Mouse (Mus musculus) midbrain, postnatal 0 days (tissue): ENCODE results near the gene Cd2bp2. TPM values are rescaled to one million over a fixed set of nuclear protein-coding genes. Genes with fewer than 3 reads are reported as not detected.

Experiments
- ATAC-seq: fragments of 200-750 bp; cut with Nextera tagmentation; 2 replicates; pipeline ENCODE4 v1.8.0; 2017; ENCODE audit warnings: moderate number of reproducible peaks, mild to moderate bottlenecking, moderate TSS enrichment, moderate library complexity; ENCODE audit not compliant: low FRiP score
- DNase-seq: peaks from one replicate; pipeline ENCODE4 v3.0.0-alpha.2; 2015; ENCODE audit warnings: low spot score
- H3K27ac ChIP-seq: fragments of 300-500 bp; sonication (generic); 2 replicates; pipeline ENCODE4 v1.5.1; 2014; ENCODE audit warnings: low read depth, mild to moderate bottlenecking, low read length, mixed read lengths
- H3K27me3 ChIP-seq: fragments of 300-500 bp; sonication (generic); 2 replicates; pipeline ENCODE4 v1.6.1; 2014; ENCODE audit warnings: low read length, control low read depth, mixed read lengths; ENCODE audit not compliant: insufficient read depth
- H3K36me3 ChIP-seq: fragments of 300-500 bp; sonication (generic); 2 replicates; pipeline ENCODE4 v1.6.1; 2014; ENCODE audit warnings: low read length, control low read depth, mixed read lengths; ENCODE audit not compliant: insufficient read depth
- H3K4me1 ChIP-seq: fragments of 300-500 bp; sonication (generic); 2 replicates; pipeline ENCODE4 v1.6.1; 2014; ENCODE audit warnings: mild to moderate bottlenecking, control low read depth, antibody characterized with exemption, low read length, mixed read lengths; ENCODE audit not compliant: insufficient read depth
- H3K4me2 ChIP-seq: fragments of 300-500 bp; sonication (generic); 2 replicates; pipeline ENCODE4 v1.6.1; 2014; ENCODE audit warnings: low read depth, mild to moderate bottlenecking, low read length, mixed read lengths; ENCODE audit not compliant: poor library complexity, severe bottlenecking
- H3K4me3 ChIP-seq: fragments of 300-500 bp; sonication (generic); 2 replicates; pipeline ENCODE4 v1.5.1; 2014; ENCODE audit warnings: low read depth, mild to moderate bottlenecking, low read length, moderate library complexity
- H3K9ac ChIP-seq: fragments of 300-500 bp; sonication (generic); replicated peaks from 2 replicates; pipeline ENCODE4 v1.6.1; 2014; ENCODE audit warnings: mild to moderate bottlenecking, low read length, moderate library complexity, mixed read lengths; ENCODE audit not compliant: poor library complexity, severe bottlenecking
- H3K9me3 ChIP-seq: fragments of 300-500 bp; sonication (generic); 2 replicates; pipeline ENCODE4 v1.6.1; 2016; ENCODE audit warnings: low read length, control low read depth
- CTCF ChIP-seq: IDR thresholded peaks from 2 replicates; pipeline ENCODE4 v1.5.1; 2016; ENCODE audit warnings: antibody characterized with exemption, mild to moderate bottlenecking
- WGBS: fragments of 180-500 bp; shearing (Covaris S2); extraction: QIAGEN DNeasy Blood & Tissue Kit; methylation state at CpG from one replicate; pipeline ENCODE4 v1.1.7; 2014; 5-methylcytosine and 5-hydroxymethylcytosine counted together
- polyA plus RNA-seq: library from polyadenylated mRNA; unstranded; fragments of >200 nt; fragmentation: Nextera tagmentation; extraction: Ambion mirVana; gene quantifications from 2 replicates; pipeline ENCODE4 v1.2.1, GENCODE M21; 2015
- total RNA-seq: library from RNA; depleted of rRNA; stranded (reverse); fragments of >200 nt; gene quantifications from 2 replicates; pipeline ENCODE4 v1.2.3, GENCODE M21; 2014

Gene Cd2bp2
- total and polyA plus RNA-seq, 2 experiments from 2014 or later = 64.8 to 85.7 TPM

GRCm38 (mm10) chr7:127209851-127210250, 14.0 kb upstream of the Cd2bp2 start:
- DNase-seq (no peak), ATAC-seq (no peak)
- no peak overlapping the region for H3K4me3 ChIP-seq
- no peak overlapping the region for H3K9ac ChIP-seq
- H3K4me1 ChIP-seq = peaks cover 6% of the 10 kb centered on the region
- peak overlapping the region; percentile 61 for H3K4me2 ChIP-seq
- H3K9me3 ChIP-seq = no peaks in the 10 kb centered on the region
- no peak for TF ChIP-seq CTCF
- 84% methylated on average over 5 of the region's 5 CpGs for WGBS
- no peak overlapping the region for H3K27ac ChIP-seq
- H3K36me3 ChIP-seq = no peaks in the 10 kb centered on the region
- H3K27me3 ChIP-seq = no peaks in the 10 kb centered on the region

GRCm38 (mm10) chr7:127208553-127209438, 12.9 kb upstream of the Cd2bp2 start, which contains the start of gene Mylpf:
Gene Mylpf, plus strand, starts transcription at chr7:127208890.
- Histone ChIP-seq H3K36me3 (no peaks in the 10 kb centered on the region), H3K4me1 (peaks cover 6% of the 10 kb centered on the region), H3K4me3 (peak within 1 kb of the TSS; percentile 56), H3K4me2 (peak within 1 kb of the TSS; percentile 99), H3K9me3 (no peaks in the 10 kb centered on the region), H3K9ac (peak within 1 kb of the TSS; percentile 63), H3K27ac (peak within 1 kb of the TSS; percentile 75), H3K27me3 (no peaks in the 10 kb centered on the region)
- DNase-seq (peak; percentile 99), ATAC-seq (peak; percentile 95)
- TF ChIP-seq CTCF = peak; percentile 89
- WGBS = under 1% methylated on average over 35 of the region's 44 CpGs

DNA sequence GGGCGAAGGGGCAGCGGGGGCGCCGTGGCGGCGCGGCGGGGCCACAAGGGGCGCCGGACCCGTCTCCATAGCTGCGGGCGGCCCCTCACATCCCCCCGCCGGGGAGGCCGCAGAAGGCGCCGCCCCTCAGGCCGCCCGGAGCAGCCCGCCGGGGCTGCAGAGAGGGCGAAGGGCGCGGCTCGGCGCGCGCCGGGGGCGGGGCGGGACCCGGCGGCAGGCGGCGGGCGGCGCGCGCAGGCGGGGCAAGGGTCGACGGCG, 12.4 kb upstream of the Cd2bp2 start, which contains the start of gene Tbc1d10b:
Gene Tbc1d10b (minus strand): TSS at position 174 of the 258 bp plus-strand sequence.
- peaks cover 6% of the 10 kb centered on the region for H3K4me1 ChIP-seq
- ATAC-seq (peak; percentile 3; the same call in 1 of the 2 replicates), DNase-seq (no peak)
- under 1% methylated on average over 26 of the region's 44 CpGs for WGBS
- peak within 1 kb of the TSS; percentile 75 for H3K27ac ChIP-seq
- H3K36me3 ChIP-seq = peaks cover 6% of the 10 kb centered on the region
- no peaks in the 10 kb centered on the region for H3K27me3 ChIP-seq
- H3K4me3 ChIP-seq = peak within 1 kb of the TSS; percentile 56
- peak within 1 kb of the TSS; percentile 63 for H3K9ac ChIP-seq
- H3K4me2 ChIP-seq = peak within 1 kb of the TSS; percentile 99
- no peaks in the 10 kb centered on the region for H3K9me3 ChIP-seq
- TF ChIP-seq CTCF = no peak

DNA sequence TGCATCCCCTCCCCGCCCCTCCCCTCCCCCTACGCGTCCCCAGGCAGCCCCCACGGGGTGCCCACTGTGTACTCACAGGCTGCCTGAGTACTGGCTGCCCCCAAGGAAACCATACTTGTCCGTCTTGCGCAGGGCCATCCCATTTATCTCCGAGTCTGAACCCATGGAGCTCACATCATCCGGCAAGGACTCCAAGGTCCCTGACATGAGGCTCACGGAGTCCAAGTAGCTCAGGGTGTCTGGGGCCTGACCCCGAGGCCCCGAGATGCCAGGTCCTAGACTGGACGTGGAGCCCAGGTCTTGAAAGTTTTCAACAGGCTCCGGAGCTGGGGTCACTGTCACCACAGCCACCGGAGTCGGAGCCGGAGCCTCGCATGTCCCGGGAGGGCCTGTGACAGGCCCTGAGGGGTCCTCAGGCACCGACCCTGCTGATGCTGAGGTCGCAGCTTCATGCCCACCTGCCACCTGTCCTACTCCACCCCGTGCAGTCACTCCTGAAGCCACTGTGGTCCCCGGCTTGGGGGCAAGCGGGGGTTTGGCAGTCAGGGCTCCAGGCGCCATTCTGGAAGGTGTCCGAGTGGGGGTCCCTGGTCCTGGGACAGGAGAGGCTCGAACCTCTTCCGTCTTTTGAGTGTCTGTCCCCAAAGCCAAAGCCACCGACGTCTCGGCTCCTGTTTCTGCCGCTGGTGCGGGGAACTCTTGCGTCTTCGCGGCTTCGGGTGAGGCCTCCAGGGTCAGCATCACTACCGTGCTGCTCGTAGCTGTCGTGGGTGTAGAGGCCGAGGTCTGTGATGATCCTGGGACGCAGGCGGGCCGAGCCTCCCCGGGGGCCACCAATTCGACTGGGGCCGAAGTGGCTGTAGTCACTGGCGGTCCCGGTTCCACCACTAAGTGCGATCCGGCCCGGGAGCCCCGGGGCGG, 11.8 kb upstream of the Cd2bp2 start:
- Histone ChIP-seq H3K36me3 (peaks cover 12% of the 10 kb centered on the region), H3K27ac (peak overlapping the region; percentile 62; the same call in 1 of the 2 replicates), H3K4me1 (peaks cover 6% of the 10 kb centered on the region), H3K9me3 (no peaks in the 10 kb centered on the region), H3K4me2 (peak overlapping the region; percentile 99), H3K4me3 (peak overlapping the region; percentile 56), H3K27me3 (no peaks in the 10 kb centered on the region), H3K9ac (peak overlapping the region; percentile 63)
- DNase-seq (no peak), ATAC-seq (0 out of 2 replicates have a peak, but pooled peaks have one; percentile 0)
- no peak for TF ChIP-seq CTCF
- WGBS = under 1% methylated on average over 53 of the region's 53 CpGs

DNA sequence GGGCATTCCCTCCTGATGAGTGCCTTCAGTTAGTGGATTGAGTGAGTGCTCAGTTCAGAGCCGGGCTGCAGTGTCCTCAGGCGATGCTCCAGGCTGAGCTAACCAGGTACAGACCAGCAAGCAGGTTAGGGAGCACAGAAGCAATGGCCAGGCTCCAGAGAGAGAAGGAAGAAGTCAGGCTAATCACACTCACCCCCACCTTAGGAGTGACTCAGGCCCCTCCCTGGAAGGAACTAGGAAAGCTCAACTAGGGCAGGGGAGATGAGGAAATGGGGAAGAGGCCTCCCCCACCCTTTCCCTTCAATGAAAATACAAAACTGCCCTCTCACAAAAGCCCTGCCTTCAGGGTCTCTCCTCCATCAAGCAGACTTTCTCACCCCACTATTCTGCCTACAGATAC, 10.8 kb upstream of the Cd2bp2 start:
- H3K27me3 ChIP-seq = no peaks in the 10 kb centered on the region
- H3K9ac ChIP-seq = peak overlapping the region; percentile 63
- DNase-seq (no peak), ATAC-seq (no peak)
- H3K4me1 ChIP-seq = peaks cover 6% of the 10 kb centered on the region
- peak overlapping the region; percentile 56 for H3K4me3 ChIP-seq
- H3K4me2 ChIP-seq = peak overlapping the region; percentile 99
- no peak overlapping the region for H3K27ac ChIP-seq
- 60% methylated on average over 2 of the region's 2 CpGs for WGBS
- peaks cover 17% of the 10 kb centered on the region for H3K36me3 ChIP-seq
- TF ChIP-seq CTCF = no peak
- no peaks in the 10 kb centered on the region for H3K9me3 ChIP-seq
